Mouse (Mus musculus) macrophage (primary cell): ENCODE results near the gene Txndc16. TPM values are rescaled to one million over a fixed set of nuclear protein-coding genes. Genes with fewer than 3 reads are reported as not detected.

Experiments used
- H3K27ac ChIP-seq: fragments of 350-480 bp; formaldehyde crosslinking; 2 replicates; pipeline ENCODE4 v1.9.0; 2021
- H3K36me3 ChIP-seq: fragments of 350-480 bp; formaldehyde crosslinking; 2 replicates; pipeline ENCODE4 v1.9.0; 2021; ENCODE audit errors: inconsistent target
- H3K4me3 ChIP-seq: fragments of 350-480 bp; formaldehyde crosslinking; 2 replicates; pipeline ENCODE4 v1.9.0; 2021; ENCODE audit errors: inconsistent target
- H3K79me2 ChIP-seq: fragments of 350-480 bp; formaldehyde crosslinking; 2 replicates; pipeline ENCODE4 v1.9.0; 2021; ENCODE audit errors: inconsistent target
- WGBS: methylation state at CpG from one replicate; pipeline ENCODE4 v1.1.7; 2026; ENCODE audit warnings: inconsistent platforms; ENCODE audit not compliant: missing documents; 5-methylcytosine and 5-hydroxymethylcytosine counted together
- polyA plus RNA-seq: library from polyadenylated mRNA; stranded (reverse); fragments of 250-400 nt; gene quantifications from 3 replicates; pipeline ENCODE4 v1.2.4, GENCODE M21; 2018; ENCODE audit warnings: inconsistent platforms

Gene Txndc16
- polyA plus RNA-seq, 1 experiment from 2014 or later = 36.7 TPM

GRCm38 (mm10) chr14:45090011-45090410 lies 130.1 kb downstream of the Txndc16 start:
- Histone ChIP-seq H3K4me3 (no peak overlapping the region), H3K27ac (no peak overlapping the region), H3K79me2 (no peaks in the 10 kb centered on the region), H3K36me3 (no peaks in the 10 kb centered on the region)
- WGBS = 27% methylated on average over 4 of the region's 4 CpGs

GRCm38 (mm10) chr14:45085651-45086425 lies 134.3 kb downstream of the Txndc16 start:
- no peak overlapping the region for H3K4me3 ChIP-seq
- no peak overlapping the region for H3K27ac ChIP-seq
- no peaks in the 10 kb centered on the region for H3K36me3 ChIP-seq
- WGBS = 48% methylated on average over 5 of the region's 5 CpGs
- H3K79me2 ChIP-seq = no peaks in the 10 kb centered on the region

GRCm38 (mm10) chr14:45084656-45085280 lies 135.4 kb downstream of the Txndc16 start:
- no peak overlapping the region for H3K27ac ChIP-seq
- no peak overlapping the region for H3K4me3 ChIP-seq
- H3K36me3 ChIP-seq = no peaks in the 10 kb centered on the region
- 69% methylated on average over 5 of the region's 5 CpGs for WGBS
- no peaks in the 10 kb centered on the region for H3K79me2 ChIP-seq

- Histone ChIP-seq H3K36me3 (no peaks in the 10 kb centered on the region), H3K4me3 (no peak overlapping the region), H3K79me2 (no peaks in the 10 kb centered on the region), H3K27ac (no peak overlapping the region)
- WGBS = 88% methylated on average over 4 of the region's 4 CpGs
Measured at GRCm38 (mm10) chr14:45083540-45083939, 136.6 kb downstream of the Txndc16 start.

Other genes starting within 250 kb of the Txndc16 start
- 2.1 to 3.0 TPM (median 2.4 TPM) in 3 replicates for gene Ptger2, start 232.1 kb downstream of the Txndc16 start, polyA plus RNA-seq
- 0.12 to 0.50 TPM (median 0.42 TPM) in 3 replicates for gene Gpr137c, start 611 bp downstream of the Txndc16 start, polyA plus RNA-seq
- gene Ero1l, start 98.4 kb upstream of the Txndc16 start, polyA plus RNA-seq = 14.7 to 22.5 TPM (median 19.4 TPM) in 3 replicates
- 68.8 to 188 TPM (median 89.7 TPM) in 3 replicates for gene Psmc6, start 109.5 kb upstream of the Txndc16 start, polyA plus RNA-seq
- gene Styx, start 130.8 kb upstream of the Txndc16 start, polyA plus RNA-seq = 13.7 to 22.3 TPM (median 15.2 TPM) in 3 replicates
- 7.2 to 16.6 TPM (median 15.9 TPM) in 3 replicates for gene Gnpnat1, start 184.6 kb upstream of the Txndc16 start, polyA plus RNA-seq